Mouse (Mus musculus) urinary bladder, adult 18-20 months (tissue): ENCODE data around the gene Vamp8.

ENCODE experiments used
- DNase-seq, 2 experiments: peaks; one replicate each; pipeline ENCODE4 v3.0.0; 2022; ENCODE audit warnings: low spot score in 2 of 2, mixed read lengths in 2 of 2

Gene Vamp8

GRCm38 (mm10) chr6:72389941-72390771 is at the start of gene Vamp8:
Gene Vamp8, minus strand, starts transcription at chr6:72390703.
- DNase-seq = peak; percentile 81 to 82

GRCm38 (mm10) chr6:72439355-72440185 is 49.1 kb upstream of the Vamp8 start, which contains the start of gene Mat2a:
Gene Mat2a, minus strand, starts transcription at chr6:72439558.
- peak; percentile 91 to 92 for DNase-seq

- DNase-seq = peak; percentile 84 to 91
Observed at GRCm38 (mm10) chr6:72438862-72439354, 48.4 kb upstream of the Vamp8 start.

DNA sequence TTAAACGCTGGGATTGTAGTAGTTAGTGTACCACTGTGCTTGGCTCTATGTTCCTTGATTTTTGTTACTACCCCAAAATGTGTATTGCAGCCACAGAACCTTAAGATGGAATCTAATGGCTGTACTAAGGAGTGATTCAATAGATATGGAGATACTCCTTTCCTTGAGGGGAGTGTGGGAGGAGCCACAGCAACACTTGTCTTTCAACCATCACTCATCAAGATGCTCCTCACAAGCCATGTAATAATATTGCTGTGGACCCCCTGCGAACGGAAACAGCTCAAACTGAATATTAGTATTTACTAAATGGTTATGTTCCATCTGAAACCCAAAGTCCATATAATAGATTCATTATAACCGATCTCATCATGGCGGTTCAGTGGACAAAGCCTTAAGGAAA is 47.7 kb upstream of the Vamp8 start:
- DNase-seq = no peak

- DNase-seq = no peak
Observed at GRCm38 (mm10) chr6:72432153-72432552, 41.6 kb upstream of the Vamp8 start.

DNA sequence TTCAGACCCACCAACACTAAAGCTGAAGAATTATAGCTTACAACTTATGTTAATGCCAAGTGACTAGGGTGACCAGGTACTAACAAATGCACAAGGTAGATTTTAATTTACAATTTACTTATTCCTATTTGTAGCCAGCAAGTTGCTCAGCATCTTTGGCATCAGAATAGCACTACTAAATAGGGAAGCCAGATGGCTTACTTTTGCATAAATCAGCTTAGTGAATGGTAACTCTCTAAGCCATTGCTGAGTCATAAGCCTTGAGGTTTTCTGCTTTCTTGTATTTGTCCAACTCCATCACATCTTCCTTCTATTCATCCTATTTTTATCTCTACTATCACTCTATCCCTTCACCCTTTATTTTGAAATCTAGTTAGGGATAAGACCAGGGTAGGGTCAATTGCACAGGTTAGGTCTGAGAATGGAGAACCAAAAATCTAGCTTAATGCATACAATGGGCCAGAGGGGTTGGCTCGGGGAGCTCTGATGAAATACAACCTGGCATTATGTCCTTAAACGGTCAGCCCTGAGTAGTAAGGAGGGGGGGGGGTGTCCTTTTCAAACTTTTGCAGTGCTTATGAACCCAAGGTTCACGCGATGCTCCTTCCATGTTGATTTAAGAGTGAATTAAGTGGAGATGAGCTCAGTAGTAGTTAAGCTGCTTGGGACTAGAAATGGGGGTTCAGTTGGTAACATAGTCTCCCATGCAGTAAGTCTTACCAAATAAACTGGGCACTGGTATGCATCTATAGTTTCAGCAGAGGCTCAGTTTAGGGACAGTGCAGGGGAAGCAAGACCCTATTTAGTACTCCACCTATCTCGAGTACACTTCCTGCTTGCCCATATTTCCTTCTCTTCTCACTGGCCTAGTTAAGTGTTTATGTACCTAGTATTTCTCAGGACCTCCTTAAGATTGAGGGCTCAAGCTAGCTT is 40.8 kb upstream of the Vamp8 start:
- DNase-seq = no peak

DNA sequence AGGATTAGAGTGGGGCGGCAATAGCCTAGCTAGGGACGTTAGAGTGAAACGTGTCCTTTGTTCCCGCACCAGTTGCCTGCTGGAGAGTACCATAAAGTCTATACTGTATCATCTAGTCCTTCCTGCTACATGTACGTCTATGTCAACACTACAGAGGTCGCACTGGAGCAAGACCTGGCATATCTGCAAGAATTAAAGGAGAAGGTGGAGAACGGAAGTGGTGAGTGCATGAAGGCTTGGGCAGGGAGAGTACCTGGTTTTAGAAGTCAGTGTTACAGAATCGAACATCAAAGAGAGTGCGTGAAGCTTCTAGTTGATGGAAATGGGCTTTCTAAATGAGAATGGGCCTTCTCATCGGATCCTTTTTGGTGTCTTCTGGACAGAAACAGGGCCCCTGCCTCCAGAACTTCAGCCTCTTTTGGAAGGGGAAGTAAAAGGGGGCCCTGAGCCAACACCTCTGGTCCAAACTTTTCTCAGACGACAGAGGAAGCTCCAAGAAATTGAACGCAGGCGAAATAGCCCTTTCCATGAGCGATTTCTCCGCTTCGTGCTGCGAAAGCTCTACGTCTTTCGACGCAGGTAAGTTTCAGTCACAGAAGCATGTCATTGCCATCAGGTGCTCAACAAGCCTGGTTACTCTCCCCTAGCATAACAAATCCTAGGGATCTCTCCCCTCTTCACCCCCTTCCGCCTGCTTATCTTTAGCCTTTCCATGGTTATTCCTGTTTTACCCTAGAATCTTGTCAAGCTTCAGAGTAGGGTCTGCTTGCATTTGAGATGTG is 38.7 kb upstream of the Vamp8 start:
- no peak for DNase-seq

DNA sequence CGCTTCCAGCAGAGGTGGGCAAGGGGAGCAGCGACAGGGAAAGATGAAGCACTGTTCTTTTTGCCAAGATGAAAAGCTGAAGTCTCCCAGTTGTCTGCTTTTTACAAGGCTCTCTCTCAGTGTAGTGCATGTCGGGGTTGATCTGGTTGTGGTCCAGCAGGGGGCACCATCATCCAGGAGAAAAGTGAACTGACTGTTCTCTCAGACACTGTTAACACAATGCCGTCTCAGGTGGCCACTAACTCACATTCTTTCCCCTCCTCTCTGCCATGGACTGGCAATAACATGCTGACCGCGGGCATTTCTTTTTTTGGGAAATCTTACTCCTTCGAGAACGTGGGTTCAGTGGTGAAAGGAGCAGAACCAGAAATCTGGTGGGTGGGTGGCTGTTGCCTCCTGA is 37.5 kb upstream of the Vamp8 start:
- DNase-seq = peak; percentile 37 to 59

- no peak for DNase-seq
Observed at GRCm38 (mm10) chr6:72425646-72426045, 35.1 kb upstream of the Vamp8 start.

- no peak for DNase-seq
Observed at GRCm38 (mm10) chr6:72420901-72421300, 30.4 kb upstream of the Vamp8 start.

DNA sequence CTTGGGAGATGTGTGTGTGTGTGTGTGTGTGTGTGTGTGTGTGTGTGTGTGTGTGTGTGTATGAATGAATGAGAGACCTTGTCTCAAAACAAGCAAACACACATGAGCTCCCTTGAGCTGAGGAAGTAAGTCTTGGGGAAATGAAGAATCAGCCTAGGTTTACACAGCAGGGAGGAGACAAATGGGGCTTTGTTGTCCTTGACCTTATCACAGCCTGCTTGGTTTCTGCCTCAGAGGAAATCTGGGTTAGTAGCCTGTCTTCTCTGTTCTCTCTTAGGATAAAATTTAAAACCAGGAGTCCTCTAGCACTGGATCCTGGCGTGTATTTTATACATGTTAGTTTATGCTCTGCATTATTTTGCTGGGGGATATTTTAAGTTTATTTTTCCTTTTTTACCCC is 29.3 kb upstream of the Vamp8 start:
- no peak for DNase-seq

DNA sequence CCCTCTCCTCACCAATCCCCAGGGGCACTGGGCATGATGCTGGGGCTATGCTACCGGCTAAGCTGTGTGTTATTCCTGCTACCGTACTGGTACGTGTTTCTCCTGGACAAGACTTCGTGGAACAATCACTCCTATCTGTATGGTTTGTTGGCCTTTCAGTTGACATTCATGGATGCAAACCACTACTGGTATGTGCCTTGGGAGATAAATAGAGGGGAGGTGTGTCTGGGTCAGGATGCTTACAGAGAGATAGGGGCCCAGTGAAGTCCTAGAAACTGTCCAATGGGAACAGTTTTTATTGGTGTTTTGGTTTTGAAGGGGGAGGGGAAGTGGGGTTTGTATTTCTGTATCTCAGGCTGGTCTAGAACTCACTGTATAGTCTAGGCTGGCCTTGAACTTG is 27.8 kb upstream of the Vamp8 start:
- DNase-seq = no peak

GRCm38 (mm10) chr6:72415964-72416772 is 25.7 kb upstream of the Vamp8 start:
- no peak for DNase-seq

GRCm38 (mm10) chr6:72415181-72415580 is 24.7 kb upstream of the Vamp8 start:
- DNase-seq = no peak

DNA sequence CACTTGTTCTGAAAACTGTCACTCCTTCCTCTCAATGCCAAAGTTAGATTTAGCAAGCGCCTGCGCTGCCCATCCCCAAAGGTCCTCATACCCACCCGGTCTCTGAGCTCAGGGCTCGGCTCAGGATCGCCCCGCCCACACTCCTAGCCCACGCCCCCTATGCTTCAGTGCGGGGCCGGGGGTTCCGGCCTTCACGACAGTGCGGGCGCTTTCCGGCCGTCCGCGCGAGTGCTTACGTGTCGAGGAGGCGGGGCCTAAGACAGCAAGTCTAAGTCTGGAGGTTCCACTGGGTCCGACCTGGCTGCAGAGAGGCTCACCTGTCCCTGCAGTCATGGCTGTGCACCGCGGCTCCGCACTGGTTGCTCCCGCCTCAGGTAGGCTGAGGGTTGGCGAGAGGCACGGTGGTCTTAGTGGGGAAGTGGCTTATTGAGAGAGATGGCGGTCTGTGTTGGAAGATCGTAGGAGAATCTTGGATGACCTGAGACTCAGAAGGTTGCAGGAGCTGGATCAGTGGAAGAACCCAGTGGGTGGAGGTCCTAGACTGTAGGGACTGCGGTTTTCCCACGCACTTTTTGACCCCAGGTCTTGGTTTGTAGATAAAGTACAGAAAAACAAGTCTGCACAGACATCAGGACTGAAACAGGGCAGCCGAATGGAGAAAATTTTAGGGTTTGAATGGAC is 23.7 kb upstream of the Vamp8 start, which contains the start of gene Ggcx:
Ggcx (plus strand) TSS at position 233 of the 681 bp plus-strand sequence.
- peak; percentile 93 to 97 for DNase-seq

DNA sequence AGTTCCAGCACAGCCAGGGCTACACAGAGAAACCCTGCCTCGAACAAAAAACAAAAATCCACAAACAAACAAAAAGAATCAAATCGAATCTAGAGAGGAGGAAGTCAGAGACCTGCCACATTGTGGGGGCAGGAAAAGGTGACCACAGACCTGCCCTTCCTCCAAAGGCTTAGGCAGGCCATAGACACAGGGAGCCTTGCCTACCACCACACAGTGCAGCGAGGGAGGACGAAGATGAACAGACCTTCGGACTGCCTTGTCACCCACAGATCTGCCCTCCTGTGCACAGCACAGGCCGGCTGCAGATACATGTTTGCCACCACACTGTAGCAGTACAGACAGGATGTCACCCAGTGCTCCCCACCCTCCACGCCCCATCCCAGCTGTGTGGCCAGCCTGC is 20.0 kb upstream of the Vamp8 start:
- DNase-seq = no peak

GRCm38 (mm10) chr6:72410003-72410402 is 19.5 kb upstream of the Vamp8 start:
- no peak for DNase-seq

DNA sequence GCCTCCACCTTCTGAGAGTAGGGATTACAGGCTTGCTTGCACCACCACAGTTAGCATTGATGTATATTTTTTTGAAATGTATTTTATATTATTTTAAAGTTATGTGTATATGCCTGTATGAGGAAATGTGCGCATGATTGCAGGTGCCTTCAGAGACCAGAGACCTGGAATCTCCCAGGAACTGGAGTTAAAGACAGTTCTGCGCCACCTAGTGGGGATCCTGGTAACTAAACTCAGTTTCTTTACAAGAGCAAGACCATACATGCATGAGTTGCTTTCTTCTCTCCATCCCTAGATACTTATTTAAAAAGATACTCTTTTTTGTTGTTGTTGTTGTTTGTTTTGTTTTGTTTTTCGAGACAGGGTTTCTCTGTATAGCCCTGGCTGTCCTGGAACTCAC is 19.1 kb upstream of the Vamp8 start:
- no peak for DNase-seq

DNA sequence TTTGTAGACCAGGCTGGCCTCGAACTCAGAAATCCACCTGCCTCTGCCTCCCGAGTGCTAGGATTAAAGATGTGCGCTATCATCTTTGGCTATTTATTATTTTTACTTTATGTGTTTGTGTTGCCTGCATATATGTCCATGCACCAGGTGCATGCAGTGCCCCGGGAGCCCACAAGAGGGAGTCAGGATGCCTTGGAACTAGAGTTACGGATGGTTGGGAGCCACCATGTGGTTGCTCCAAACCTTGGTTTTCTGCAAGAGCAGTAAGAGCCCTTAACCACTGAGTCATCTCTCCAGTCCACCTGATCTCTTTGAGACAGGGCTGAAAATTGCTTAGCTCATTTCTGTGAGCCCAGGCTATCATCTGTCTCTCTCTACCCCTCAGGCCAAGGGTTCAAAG is 16.6 kb upstream of the Vamp8 start:
- DNase-seq = peak; percentile 66 to 80
